Mouse (Mus musculus): ENCODE results near the gene E130114P18Rik. TPM values are rescaled to one million over a fixed set of nuclear protein-coding genes. Genes with fewer than 3 reads are reported as not detected.

The E130114P18Rik gene
- total RNA-seq, 4 experiments from 2014 or later, result 6.7 to 9.3 (median 7.9) TPM

- DNase-seq (ENCODE audit: low spot score in 2 of 2), result no peak
Observed at GRCm38 (mm10) chr4:97778211-97779002, 529 bp upstream of the E130114P18Rik start.

DNA sequence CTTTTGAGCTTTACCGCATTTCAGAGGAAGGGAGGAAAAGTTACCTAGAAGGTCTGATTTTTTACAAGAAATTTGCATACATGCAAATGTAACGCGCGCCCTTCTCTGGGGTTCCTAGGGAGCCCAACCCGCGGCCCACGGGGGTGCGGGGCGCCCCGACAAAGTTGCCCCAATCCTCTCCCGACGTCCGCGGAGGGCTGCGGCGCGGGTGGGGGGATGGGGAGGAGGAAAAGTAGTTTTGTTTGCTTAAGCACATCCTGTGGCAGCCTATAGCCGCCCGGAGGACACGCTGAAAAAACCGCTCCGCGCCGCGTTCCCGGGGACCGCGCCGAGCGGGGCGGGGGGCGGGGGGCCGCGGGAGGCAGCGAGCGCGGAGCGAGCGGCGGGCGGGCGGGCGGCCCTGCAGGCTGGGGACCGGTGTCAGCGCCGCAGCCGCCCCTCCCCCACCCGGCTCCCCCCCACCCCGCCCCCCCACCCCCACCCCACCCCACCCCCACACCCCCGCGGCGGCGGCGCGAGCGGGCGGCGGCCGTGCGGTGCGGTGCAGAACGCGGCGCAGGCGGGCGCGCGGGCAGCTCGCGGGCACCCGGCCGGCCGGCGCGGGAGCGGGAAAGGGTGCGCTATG, 685 bp downstream of the E130114P18Rik start:
- no peak for DNase-seq (ENCODE audit: low spot score in 2 of 2)

GRCm38 (mm10) chr4:97776388-97777080, 1.3 kb downstream of the E130114P18Rik start:
- DNase-seq (ENCODE audit: low spot score in 2 of 2), result no peak

DNA sequence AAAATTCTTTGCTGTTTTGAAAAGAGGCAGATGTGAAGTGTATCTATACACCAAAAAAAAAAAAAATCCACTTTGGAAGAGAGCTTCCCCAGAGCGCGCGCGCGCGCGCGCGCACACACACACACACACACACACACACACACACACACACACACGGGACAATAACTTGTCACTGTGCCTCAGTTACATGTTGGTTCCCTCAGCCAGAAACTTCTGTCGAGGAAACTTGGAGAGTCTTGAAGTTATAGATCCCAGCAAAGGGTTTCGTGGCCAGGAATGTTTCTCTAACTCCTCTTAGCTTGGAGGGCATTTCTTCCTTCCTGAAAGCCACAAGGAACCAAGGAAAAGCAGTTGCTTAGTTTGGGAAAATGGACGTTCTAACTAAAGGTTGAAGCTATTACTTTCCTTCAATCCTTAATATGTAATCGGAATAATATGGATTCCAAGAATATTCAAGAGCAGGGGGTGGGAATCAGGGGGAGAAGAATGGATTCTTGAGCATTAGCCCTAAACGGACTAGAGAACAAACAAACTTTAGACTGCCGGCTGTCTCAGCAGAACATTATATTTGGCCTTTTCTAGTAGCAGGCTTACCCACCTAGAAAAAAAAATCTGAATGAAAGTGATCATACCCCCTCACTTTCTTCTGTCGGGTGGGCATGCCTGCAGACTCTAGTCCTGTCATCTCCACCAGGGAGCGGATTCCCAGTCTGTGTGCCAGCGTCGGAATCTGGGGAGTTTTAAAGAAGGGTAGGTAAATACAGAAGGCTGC, 2.2 kb downstream of the E130114P18Rik start:
- DNase-seq (ENCODE audit: low spot score in 2 of 2), result no peak

- peak in 1 of 2 experiments; percentile 53 for DNase-seq (ENCODE audit: low spot score in 2 of 2)
Observed at GRCm38 (mm10) chr4:97775059-97775458, 2.8 kb downstream of the E130114P18Rik start.

DNA sequence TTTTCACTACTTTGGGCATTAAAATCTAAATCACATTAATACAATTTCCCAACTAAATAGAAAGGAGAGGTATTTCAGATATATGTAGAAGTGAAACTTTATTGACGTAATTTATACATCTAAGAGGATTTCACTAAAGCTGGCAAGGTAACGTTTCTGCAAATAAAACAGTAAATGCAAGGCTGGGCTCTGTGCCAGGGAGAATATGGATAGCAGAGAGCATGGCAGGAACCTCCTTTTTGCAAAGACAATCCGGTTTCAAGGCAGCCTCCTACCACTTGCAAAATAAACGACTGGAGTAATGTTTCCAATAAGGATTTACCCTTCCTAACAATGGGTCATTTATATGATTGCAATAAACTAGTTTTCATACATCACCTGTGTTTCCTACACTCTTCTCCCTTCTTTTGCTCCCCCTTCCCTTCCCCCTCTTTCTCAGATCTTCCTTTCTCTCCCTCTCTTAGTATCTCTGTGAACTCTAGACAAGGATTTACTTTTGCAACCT, 3.4 kb downstream of the E130114P18Rik start:
- no peak for DNase-seq (ENCODE audit: low spot score in 2 of 2)

- DNase-seq (ENCODE audit: low spot score in 2 of 2), result no peak
Observed at GRCm38 (mm10) chr4:97773791-97774190, 4.1 kb downstream of the E130114P18Rik start.

DNA sequence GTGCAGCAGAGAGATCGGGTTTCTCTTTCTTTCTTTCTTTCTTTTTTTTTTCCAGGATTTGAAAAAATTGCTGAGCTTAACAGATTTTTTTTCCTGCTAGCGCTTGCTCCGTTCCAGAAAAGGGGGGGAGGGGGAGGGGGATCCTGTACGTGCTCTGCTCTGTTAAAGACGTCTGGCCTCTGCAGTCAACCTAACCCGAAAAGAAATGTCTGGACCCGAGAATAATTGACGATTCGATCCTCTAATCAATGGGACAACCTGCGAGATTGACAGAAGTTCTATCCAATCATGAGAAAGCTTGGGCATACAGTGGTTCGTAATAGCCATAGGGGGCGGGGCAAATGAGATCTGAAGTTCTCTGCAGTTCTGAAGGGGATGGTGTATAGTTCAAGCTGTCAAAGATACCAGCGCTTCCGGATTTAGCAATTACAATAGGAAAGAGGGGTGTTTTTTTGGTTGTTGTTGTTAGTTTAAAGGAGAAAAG, 4.7 kb downstream of the E130114P18Rik start:
- DNase-seq (ENCODE audit: low spot score in 2 of 2), result peak; percentile 91 to 95

- DNase-seq (ENCODE audit: low spot score in 2 of 2), result no peak
Observed at GRCm38 (mm10) chr4:97772641-97773040, 5.2 kb downstream of the E130114P18Rik start, which contains the start of gene Nfia. Gene Nfia (plus strand): TSS chr4:97772734.

DNA sequence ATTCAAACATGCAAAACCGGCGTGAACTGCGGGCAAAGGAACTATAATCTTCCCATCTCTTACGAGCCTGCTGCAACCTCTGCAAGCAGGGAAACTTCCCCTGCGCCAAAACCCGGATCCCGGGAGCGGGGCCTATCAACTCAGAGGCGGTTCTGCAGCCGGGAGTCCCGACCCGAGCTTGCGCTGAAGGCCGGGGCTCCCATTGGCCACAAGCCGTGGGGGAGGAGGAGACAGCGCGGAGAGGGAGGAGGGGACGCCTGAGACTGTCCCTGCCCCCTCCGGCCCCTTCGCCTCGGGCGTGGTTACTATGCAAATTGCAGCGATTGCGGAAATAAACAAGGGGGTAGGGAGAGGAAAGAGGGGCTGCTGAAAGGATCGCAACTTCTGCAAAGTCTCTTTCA, 5.8 kb downstream of the E130114P18Rik start:
- peak; percentile 96 to 97 for DNase-seq (ENCODE audit: low spot score in 2 of 2)

GRCm38 (mm10) chr4:97771426-97771825, 6.5 kb downstream of the E130114P18Rik start:
- DNase-seq (ENCODE audit: low spot score in 2 of 2), result no peak

DNA sequence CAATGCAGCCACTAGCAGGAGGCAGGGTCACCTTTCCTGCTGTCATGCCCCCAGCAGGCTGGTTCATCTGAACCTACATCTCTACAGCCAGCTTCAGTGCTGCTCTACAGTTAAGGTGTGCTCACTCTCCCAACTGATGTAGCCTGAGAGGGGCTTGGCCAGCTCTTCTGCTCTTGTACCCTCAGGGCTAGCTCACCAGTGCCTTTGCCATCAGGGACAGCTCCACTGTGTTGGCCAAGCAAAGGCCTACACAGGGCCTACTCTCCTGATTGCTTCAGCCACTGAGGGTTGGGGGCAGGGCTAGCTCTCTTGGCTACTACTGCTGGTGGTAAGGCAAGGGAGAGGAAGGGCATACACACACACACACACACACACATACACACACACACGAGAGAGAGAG, 8.0 kb downstream of the E130114P18Rik start:
- no peak for DNase-seq (ENCODE audit: low spot score in 2 of 2)

DNA sequence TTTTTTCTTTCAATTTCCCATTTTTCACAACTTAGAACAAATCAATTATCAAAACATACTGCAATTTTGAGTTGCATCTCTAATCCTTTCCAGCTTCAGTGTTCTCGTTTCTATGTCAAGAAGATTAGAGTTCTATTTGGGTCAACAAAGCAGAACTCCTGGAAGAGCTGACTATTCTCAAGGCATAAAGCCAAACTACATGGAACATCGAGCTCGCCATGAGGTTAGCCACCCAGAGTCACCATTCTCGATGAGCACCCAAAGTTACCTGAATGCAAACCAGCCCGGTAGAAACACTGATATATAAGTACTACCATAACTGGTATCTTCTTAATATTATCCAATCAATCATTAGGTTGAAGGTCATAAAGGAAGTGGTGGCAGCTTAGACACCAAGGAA, 10.4 kb downstream of the E130114P18Rik start:
- no peak for DNase-seq (ENCODE audit: low spot score in 2 of 2)

DNA sequence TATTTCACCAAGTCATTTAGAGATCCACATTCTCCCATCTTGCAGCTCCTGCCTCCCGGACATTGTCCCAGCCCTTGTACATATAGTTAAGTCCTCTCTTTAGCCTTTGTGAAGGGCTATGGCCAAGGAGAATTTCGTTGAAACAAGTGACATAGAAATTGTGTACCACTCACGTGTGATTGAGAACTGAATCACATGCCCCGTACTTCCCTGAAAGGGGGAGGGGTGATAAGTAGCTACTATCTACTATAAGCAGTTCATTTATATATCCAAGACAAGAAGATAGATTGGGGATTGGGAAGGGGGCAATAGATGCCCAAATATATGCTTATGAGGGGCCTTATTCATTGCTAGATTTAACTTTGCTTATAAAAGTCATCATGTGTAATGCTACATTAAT, 10.9 kb downstream of the E130114P18Rik start:
- DNase-seq (ENCODE audit: low spot score in 2 of 2), result no peak

GRCm38 (mm10) chr4:97766100-97766499, 11.8 kb downstream of the E130114P18Rik start:
- DNase-seq (ENCODE audit: low spot score in 2 of 2), result no peak

GRCm38 (mm10) chr4:97765341-97766020, 12.4 kb downstream of the E130114P18Rik start:
- no peak for DNase-seq (ENCODE audit: low spot score in 2 of 2)

- DNase-seq (ENCODE audit: low spot score in 2 of 2), result no peak
Observed at GRCm38 (mm10) chr4:97764616-97765015, 13.3 kb downstream of the E130114P18Rik start.

DNA sequence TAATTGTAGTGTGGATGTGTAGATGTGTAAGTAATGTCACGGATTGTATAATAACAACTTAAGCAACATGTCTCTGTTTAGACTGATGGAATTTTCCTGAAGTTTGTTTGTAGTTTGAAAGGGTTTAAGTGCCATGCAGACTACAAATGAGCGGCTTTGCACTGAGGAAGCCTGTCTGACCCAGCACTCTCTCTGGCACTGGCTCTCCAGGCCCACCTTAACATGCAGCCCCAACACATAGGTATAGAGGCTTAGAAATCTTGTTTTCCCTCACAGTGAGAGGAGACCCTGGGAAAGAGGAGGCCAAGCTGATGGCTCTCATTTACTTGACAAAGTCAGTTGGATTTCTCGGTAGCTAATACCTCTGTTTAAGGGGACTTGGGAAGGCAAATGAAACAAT, 19.2 kb downstream of the E130114P18Rik start:
- DNase-seq (ENCODE audit: low spot score in 2 of 2), result no peak

- peak in 1 of 2 experiments; percentile 51 for DNase-seq (ENCODE audit: low spot score in 2 of 2)
Observed at GRCm38 (mm10) chr4:97757978-97758461, 19.9 kb downstream of the E130114P18Rik start.

Data from layer of hippocampus, adult 8-10 months (tissue).